Mouse (Mus musculus): Measurements from ENCODE around the gene Wdr48. TPM values are rescaled to one million over a fixed set of nuclear protein-coding genes. Genes with fewer than 3 reads are reported as not detected.

Wdr48 gene
- polyA plus RNA-seq, 1 experiment = 42.5 TPM

DNA sequence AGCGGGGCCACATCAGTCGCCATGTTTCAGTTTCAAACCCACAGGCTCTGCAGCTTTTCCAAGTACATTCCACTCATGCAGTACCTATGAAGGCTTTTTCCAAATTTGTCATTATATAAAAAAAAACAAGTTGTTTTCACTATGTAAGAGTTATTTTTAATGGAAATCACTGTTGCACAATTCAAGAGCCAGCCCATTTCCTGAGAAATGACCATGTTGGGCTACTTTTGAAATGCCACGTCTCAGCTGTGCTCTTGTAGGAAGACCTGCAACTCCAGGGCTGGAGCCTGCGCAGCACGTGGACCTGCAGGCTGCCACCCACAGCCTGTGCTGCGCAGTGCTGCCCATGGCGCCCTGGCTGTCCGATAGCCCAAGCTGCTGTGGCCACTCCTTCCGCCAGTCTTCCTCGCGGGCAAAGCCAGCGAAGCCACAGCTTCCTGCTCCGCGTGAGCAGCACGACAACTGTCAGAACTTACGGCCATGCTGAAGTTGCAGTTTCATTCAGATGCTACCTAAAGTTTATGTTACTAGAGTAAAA lies 30.5 kb downstream of the Wdr48 start:
- DNase-seq (ENCODE audit: low spot score) = no peak

DNA sequence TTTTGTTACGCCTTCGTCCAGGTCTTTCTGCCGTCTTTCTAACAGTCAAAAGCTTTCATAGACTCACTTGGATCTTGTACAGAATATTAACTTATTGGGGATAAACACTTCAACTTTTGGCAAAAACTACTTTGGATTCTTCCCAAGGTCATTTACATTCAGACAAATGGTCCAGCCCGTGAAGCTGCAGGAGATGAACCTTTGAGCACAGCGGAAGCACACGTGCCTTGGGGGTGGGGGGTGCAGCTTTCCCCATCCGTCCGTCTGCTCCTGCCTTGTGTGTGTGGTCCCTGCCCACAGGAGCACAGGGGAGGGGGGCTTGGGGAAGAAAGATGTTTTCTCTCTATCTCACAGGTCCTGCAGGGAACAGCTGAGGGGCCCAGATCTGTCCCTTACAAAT lies 31.1 kb downstream of the Wdr48 start:
- no peak for DNase-seq (ENCODE audit: low spot score)

DNA sequence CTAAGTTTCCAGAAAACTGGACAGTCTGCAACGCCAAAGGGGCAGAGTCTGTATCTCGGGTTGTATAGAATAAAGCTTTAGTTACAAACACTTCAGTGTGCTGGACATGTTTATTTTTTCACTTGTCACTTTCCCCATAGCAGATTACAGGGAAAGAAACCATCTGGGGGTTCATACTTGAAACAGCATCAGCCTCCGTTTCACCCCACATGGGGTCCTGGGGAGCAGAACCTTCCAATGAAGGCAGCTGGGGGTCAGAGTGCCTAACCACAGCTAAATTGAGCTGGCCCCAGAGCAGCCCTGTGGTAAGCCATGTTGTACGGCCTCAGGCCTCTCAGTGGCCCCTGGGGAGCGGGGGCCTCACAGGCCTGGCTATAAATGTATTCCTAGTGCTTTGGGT lies 31.8 kb downstream of the Wdr48 start:
- DNase-seq (ENCODE audit: low spot score) = no peak

DNA sequence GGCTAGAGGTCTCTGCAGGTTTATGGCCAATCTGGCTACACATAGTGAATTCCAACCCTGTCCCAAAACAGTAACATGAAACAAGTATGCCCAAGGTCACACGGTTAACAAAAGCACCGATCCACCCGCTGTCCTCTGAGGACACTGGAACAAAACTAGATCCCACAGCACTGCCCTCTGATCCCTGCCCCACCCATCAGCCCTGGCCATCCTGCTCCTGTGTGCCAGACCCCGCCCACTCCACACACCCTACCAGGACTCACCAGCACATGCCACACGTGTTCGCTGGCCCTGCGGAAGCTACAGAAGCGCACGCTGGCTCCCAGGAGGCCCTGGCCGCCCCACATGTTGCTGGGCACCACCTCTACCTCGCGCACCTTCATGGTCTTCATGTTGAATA lies 37.7 kb downstream of the Wdr48 start:
- DNase-seq (ENCODE audit: low spot score) = no peak

DNA sequence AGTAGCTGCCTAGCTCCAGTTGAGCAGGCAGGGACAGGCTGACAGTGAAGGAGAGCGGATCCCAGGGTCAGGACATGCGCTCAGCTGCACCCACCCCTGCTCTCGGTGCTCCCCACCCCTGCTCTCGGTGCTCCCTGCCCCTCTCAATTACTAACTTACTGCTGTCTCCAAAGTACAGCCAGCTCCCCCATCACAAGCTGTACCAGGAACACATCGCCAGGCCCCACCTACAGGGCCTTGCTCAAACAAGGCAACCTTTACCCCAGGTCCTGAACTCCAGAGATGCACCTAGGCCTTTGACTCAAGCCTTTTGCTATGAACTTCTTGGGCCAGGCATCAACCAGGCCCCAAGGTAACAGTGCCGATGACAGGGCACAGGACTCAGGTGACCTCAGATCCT lies 39.0 kb downstream of the Wdr48 start:
- no peak for DNase-seq (ENCODE audit: low spot score)

DNA sequence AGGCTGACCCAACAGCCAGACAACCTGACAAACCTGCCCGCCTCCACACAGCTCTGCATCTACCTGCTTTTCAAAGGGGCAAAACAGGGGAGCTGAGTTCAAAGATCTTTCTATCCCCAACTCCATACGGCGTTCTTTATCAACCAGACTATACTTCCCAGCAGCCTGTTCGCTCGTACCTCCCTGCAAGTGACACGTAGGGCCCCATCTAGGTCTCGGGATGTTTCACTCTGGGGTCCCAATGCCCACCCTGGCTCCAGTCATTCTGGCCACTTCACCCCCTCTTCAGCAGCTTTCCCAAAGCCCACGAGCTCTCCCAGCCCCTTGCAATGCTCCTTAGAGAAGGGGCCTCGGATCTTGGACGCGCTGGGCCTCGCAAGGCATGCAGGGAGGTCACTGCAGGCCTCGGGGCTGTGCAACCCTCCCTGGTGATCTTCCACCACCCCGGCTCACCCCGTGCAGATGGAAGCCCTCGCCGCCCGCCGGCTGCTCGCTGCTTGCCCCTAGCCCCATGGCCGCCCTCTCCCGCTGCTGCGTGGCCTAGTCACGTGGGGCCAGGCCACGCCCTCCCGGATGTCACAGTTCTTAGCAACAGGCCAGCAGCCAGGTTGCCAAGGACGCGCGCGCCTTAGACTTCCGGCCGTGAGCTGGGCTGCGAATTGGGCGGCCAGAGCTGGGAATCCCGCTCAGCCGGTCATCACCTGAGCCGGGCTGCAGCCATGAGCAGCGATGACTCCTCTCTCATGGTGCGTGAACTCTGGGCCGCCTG lies 42.5 kb downstream of the Wdr48 start, which contains the start of the genes Gorasp1 and Ttc21a:
Gorasp1 (minus strand) TSS at position 561 of the 769 bp plus-strand sequence.
Ttc21a (plus strand) TSS at position 602 of the 769 bp plus-strand sequence.
- DNase-seq (ENCODE audit: low spot score) = peak; percentile 88

DNA sequence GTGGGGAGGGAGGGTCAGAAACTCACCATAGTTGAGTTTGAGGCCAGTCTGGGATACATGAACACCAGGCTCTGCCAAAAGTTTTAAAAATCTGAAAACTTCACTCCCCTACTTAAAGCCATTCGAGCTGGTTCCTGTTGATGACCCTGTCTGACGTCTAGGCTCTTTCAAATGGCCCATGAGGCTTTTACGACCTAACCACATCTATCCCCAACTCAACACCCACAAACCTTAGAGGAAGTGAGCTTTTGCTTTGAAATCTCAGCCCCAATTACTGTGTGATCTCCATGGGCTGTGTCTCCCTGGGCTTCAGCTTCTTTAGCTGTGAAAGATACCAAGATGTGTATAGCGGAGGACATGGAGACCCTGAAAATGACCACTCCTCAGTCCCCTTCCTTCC lies 43.8 kb downstream of the Wdr48 start:
- no peak for DNase-seq (ENCODE audit: low spot score)

DNA sequence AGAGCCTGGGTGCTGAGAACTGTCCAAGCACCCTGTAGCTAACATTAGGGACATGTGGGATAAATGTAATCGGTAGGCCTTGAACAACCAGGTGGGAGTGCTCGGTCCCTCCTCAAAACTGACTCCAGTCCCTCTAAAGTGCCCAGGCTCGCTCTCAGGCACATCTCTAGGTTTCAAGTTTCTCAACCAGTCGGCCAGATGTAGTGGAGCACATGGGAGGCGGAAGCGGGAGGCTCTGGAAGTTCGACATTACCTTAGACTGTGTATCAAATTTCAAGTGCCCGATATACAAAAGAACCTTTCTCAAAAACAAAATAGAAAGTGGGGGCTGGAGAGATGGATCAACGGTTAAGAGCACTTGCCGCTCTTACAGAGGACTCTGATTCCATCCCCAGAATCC lies 45.0 kb downstream of the Wdr48 start:
- no peak for DNase-seq (ENCODE audit: low spot score)

DNA sequence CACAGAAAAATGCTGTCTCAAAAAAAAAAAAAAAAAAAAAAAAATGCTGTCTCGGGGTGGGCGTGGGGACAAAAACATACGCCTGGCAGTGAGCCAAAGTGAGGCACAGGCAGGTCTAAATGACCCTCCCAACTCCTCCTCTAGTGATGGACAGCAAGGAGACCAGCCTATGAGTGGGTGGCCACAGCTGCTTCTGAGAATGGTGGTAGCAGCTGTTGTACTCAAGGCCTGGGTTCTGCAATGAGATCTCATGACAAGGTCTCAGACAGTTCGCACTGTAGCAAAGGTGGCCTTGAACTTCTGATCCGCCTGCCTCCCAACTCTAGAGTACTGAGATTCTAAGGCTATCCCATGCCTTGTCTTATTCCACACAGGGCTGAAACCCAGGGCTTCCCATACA lies 46.7 kb downstream of the Wdr48 start:
- no peak for DNase-seq (ENCODE audit: low spot score)

DNA sequence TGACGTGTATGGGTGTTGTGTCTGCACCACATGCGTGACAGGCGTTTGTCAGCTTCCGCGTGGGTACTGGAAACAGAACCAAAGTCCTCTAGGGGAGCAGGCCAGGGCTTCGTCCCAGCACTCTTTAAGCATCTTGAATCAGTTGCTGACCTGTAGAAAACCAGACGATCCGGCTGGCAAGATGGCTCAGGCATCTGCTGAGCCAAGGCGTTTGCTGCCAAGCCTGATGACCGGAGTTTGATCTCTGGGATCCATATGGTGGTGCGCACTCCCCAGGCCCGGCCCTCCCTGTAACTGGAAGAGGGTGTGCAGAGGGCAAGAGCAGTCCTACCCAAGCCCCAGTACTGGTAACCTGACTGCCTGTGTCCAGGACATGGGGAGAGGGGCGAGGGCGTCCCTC lies 47.2 kb downstream of the Wdr48 start:
- DNase-seq (ENCODE audit: low spot score) = no peak

DNA sequence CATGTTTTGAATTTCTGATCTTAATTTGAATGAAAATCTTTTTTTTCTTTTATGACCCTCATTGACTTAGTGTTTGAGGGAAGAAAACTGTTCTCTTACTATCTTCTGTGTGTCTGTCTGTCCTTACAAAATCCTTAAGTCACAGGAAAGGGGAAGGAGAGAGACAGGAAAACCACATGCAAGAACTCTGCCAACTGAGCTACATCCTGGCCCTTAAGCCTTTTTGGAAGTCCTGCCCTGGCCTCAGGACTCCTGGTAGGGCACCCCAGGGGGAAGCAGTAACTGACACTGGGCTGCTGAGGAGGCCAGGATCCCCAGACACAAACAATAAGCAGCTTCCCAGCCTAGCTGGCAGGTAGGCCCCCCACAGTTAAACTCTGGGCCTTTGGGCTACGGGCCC lies 48.6 kb downstream of the Wdr48 start:
- DNase-seq (ENCODE audit: low spot score) = no peak

DNA sequence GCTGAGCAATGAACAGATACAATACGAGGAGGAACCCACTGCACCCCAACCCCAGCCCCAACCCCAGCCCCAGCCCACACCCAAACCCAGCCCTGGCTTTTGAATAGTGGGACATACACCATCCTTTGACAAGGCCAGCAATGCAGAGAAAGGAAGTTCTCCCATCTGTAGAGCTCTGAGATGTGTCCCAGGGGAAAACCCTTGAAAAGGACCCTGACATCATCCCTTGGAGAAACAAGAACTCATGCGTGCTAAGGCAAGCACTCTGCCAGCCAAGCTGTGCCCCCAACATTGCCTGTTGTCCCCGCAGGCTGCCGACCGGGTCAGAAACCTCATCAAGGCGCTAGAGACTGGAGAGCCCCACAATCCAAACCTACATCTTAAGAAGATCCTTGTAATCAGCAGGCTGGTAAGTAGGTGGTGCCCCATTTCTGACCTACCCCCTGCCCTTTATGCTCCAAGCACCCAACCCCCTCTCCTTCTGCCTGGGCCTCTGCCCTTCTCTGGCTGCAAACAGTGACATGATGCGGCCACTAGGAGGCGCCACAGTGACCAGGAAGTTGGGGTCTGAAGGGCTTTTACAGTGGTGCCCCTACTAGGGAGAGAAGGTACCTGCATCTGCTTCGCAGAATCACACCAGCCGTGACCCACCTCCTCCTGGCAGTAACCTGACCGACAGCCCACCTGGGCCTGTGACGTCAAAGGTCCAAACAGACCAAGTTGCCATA lies 50.7 kb downstream of the Wdr48 start:
- no peak for DNase-seq (ENCODE audit: low spot score)

DNA sequence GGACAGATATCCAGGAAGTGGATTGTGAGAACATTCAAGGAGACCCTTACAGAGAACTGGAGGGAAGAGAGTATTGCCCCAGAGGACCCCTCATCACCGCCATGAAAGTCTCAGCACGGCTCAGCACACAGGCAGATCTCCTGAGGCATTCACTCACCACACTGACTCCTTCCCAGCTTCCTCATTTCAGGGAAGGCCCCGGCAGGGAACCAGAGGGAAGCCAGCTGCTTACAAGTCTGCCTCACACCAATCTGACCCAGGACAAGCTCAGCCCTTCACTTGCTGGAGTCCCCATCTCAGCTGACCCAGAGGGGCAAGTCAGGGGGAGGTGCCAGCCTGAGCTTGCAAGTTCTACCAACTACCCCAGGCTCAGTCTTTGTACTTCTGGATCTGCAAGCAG lies 54.1 kb downstream of the Wdr48 start:
- no peak for DNase-seq (ENCODE audit: low spot score)

DNA sequence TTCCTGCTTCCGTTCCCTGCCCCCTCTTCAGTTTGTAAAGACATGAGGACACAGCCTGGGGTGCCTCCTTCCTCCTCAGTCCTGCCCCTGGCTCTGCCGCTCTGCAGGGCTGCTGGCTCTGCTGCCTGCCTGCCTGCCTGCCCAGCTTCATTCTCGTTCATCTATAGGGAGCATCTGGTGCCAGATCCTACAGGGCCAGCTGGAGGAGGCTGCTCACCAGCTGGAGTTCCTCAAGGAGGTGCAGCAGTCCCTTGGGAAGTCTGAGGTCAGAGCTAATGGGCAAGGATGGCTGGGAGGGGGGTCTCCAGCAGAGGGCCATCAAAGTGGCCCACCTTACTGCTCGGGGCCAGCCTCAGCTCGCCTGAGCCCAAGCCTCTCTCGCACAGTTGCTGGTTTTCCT lies 55.8 kb downstream of the Wdr48 start:
- no peak for DNase-seq (ENCODE audit: low spot score)

DNA sequence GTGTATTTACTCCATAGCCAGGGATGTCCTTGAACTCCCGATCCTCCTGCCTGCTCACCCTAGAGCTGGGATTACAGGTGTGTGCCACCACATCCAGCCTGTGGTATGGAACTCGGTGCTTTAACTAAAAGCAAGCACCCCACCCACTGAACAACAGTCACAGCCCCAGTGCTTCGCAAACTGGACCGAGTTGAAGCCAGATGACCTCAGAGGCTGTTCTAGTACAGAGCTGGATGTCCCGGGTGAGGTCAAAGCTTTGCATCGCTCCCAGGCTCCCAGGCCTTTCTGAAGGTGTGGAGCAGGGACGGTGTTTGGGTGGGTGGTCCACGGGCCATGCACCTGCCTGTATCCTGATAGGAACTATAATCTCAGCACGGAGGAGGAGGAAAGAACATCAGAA lies 56.7 kb downstream of the Wdr48 start:
- no peak for DNase-seq (ENCODE audit: low spot score)

DNA sequence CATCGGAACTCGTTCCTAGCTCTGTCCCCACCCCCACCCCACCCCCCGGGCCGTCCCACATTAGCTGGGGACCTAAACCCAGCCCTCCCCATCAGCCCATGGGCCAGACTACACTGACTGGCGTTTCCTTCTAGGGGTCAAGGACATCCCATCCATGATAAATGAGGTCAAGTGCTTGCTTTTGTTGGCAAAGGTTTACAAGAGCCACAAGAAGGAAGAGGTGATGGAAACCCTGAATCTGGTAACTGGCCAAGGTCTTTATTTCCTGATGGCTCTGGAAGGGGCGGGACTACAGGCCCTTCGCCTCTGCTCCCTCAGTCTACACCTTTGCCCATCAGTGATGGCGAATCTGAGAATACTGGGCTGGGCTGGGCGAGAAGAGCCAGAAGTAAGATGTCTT lies 64.2 kb downstream of the Wdr48 start:
- DNase-seq (ENCODE audit: low spot score) = no peak

DNA sequence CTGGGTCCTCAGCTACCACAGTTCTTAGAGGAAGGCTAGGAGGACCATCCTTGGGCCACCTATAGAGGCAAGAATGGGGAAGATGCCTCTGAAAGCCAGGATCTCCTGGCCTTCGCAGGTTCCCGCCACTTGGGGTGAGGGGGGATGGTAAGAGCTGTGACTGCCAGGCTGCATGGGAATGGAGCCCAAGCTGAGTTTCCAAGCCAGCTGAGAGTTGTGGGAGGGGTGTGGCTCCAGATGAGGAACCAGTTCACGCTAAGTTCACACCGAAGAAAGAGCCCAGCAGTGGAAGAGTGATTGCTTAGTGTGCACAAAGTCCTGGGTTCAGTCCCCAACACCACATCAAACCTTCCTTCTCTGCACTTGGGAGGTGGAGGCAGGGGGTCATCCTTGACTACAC lies 67.5 kb downstream of the Wdr48 start:
- no peak for DNase-seq (ENCODE audit: low spot score)

DNA sequence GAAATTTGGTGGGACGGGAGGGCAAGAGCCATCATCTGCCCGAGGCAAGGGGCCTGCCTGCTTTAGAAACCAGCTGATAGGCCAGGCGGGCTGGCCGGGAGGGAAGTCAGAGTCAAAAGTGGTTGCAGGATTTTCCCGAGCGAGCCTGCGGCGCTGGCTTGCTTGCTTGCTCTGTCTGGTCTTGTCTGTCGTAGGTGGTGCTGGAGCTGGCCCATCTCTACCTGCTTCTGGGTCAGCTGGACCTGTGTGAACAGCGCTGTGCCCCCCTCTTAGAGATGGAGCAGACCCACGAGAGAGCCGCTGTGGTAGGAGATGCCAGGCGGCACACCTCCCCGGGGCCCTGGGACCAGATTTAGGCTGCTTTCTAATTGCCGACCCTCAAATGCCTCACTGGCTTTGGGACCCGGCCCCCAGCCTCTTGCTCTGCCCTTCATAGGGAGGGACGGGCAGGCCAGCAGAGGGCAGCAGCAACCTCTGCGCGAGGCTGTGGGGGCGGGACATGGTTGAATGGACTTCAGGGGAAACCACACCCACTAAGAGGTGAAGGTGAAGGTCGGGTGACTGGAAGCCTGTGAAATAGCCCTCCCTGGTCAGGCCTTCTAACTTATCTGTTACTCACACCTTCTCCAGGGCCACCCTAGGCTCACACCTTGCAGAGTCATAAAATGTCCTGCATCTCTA lies 68.4 kb downstream of the Wdr48 start:
- DNase-seq (ENCODE audit: low spot score) = peak; percentile 55

DNA sequence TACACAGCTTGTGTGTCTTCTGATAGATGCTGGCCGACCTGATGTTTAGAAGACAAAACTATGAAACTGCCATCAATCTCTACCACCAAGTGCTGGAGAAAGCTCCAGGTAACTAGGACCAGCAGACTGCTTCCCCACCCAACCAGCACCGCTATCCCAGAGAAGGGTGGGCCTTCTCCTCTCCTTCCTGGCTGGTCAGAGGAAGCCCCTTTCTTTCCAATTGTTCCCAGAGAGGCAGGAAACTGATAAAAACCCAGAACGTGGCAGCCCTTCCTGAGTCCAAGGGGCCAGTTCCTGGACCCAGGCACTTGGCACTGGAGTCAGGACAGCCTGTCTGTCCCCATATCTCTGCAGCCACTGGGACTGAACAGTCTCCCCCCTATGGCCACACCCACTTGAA lies 69.5 kb downstream of the Wdr48 start:
- no peak for DNase-seq (ENCODE audit: low spot score)

DNA sequence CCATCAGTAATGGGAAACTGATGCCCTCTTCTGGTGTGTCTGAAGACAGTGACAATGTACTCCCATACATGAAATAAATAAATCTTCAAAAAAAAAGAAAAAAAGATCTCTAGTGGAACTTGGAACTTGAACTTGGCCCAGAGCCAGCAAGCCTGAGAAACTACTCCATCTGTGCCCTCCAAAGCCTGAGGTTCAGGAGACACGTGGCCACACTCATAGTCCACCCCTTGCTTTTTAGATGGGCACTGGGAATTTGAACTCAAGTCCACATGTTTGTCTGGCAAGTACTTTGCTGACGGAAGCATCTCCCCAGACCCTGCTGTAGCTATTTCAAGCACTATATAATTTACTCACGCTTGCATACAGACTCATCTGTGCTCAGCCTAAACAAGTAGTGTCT lies 70.5 kb downstream of the Wdr48 start:
- no peak for DNase-seq (ENCODE audit: low spot score)

DNA sequence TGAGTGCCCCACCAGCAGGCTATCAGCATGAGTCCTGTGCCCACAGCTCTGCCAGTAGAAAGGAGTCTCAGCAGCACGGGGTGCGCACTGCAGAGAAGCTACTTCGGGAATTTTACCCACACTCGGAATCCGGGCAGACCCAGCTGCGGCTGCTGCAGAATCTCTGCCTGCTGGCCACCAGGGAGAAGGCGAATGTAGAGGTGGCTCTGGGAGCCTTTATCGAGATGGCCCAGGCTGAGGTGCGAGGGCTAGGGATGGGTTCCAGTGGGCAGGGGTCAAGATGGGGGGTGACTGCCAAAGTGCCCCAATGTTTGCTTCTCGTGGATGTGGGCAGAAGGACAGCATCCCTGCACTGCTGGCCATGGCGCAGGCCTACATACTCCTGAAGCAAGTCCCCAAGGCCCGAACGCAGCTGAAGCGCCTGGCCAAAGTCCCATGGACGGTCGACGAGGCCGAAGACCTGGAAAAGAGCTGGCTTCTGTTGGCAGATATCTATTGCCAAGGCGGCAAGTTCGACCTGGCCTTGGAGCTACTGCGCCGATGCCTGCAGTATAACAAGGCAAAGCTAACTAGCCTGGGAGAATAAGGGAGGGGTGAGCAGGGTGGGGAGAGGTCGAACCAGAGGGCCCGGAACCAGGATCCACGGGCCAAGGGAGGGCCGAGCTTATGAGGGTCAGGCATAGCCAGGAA lies 71.7 kb downstream of the Wdr48 start:
- no peak for DNase-seq (ENCODE audit: low spot score)

DNA sequence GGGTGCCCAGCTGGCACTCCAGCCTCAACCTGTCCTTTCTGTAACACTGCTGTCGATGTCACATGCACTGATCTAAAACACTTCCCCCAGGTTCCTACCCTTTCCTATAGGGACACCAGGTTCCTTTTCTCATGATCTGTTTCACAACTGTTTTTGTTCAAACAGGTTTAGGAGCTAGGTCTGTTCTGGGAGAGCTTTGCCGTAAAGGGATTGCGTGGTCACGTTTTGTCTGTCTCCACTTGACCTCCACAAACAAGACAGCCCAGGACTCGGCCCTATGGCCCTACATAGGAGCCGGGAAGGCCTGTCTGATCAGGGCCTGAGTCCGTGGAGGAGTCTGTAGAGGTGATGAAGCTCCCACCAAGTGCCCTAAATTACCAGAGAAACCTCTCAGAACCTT lies 75.1 kb downstream of the Wdr48 start:
- no peak for DNase-seq (ENCODE audit: low spot score)
